ENCODE assay signal across 8 mouse cellular contexts in the genomic region with DNA sequence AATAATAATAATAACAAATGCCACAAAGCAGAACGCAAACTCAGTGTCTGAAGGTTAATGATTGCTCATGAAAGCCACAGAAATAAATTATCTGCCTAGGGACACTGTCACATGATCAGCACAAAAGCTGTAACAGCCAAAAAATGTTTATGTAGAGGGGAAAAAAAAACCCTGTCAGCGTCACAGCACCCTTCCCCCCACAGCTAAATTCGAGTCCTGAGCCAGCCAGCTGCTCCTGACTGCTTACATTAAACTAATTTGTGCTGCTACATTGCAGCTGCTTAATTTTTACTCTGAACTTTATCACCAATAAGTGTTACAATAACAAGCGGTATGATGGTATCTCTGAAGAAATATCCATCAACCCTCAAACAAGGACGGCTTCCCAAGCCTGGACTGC.
DNase-seq lines count a peak whose midpoint lies in the region; ATAC-seq lines count a peak whose summit lies in the region.
"Had no signal": no experiment of that assay in that cellular context is flagged by ENCODE, and none has a peak within 500 bp of the region (broad histone marks: within the 10 kb centered on the region; RNA-seq: fewer than 3 reads in every experiment).

No protein-coding gene starts in this region.

- peaks cover 2% of the 10 kb centered on the region for H3K4me1 ChIP-seq in hindbrain, embryonic 16.5 days (ENCODE audit: control insufficient read depth, insufficient read depth, low read depth, low read length)

- H3K4me3 ChIP-seq in hindbrain, embryonic 16.5 days (ENCODE audit: low read length): no peak overlapping the region
- H3K4me3 ChIP-seq: heart, embryonic 15.5 days had no signal

- H3K27ac ChIP-seq in hindbrain, embryonic 16.5 days (ENCODE audit: low read depth, low read length): no peak overlapping the region
- H3K27ac ChIP-seq: heart, embryonic 15.5 days had no signal

- H3K4me2 ChIP-seq in hindbrain, embryonic 16.5 days (ENCODE audit: low read length): peak overlapping the region; percentile 39
- H3K4me2 ChIP-seq: heart, embryonic 15.5 days had no signal

- 13% methylated on average over 5 of the region's 5 CpGs for WGBS in hindbrain, embryonic 16.5 days

- peak; percentile 13 for DNase-seq in right cerebral cortex, postnatal 4 days
- DNase-seq in right cerebral cortex, postnatal 25 days: no peak
- no peak for DNase-seq in natural killer cell, adult 2 months (ENCODE audit: low spot score in 2 of 2)
- no peak for DNase-seq in cerebellum, postnatal 36 days
- no peak for DNase-seq in gastrocnemius, adult 8-10 months (ENCODE audit: low spot score in 2 of 2)

- H3K27me3 ChIP-seq in hindbrain, embryonic 16.5 days (replicated peaks; ENCODE audit: control insufficient read depth, insufficient read depth, low read length): no peaks in the 10 kb centered on the region
- H3K27me3 ChIP-seq: heart, embryonic 15.5 days had no signal

- no peaks in the 10 kb centered on the region for H3K9me3 ChIP-seq in hindbrain, embryonic 16.5 days (ENCODE audit: control insufficient read depth, low read length)
- H3K9me3 ChIP-seq: heart, embryonic 15.5 days had no signal

- H3K36me3 ChIP-seq in hindbrain, embryonic 16.5 days (ENCODE audit: control insufficient read depth, insufficient read depth, low read length): no peaks in the 10 kb centered on the region
- H3K36me3 ChIP-seq: heart, embryonic 15.5 days had no signal

- no peak overlapping the region for H3K9ac ChIP-seq in hindbrain, embryonic 16.5 days (ENCODE audit: low read depth, low read length)
- H3K9ac ChIP-seq: heart, embryonic 15.5 days had no signal

- ATAC-seq in hindbrain, embryonic 16.5 days: peak; percentile 80
- ATAC-seq in megakaryocyte progenitor cell, adult 5-6 weeks (replicated peaks; ENCODE audit: poor library complexity): peak; percentile 36; the same call in 1 of the 2 replicates
